Mouse (Mus musculus) hindlimb bud, embryonic 11.5 days (tissue): Measurements from ENCODE around the gene Fgf14.
"Not testable (repeated sequence)": the region's sequence is repeated elsewhere in the genome, so short reads cannot be mapped to it uniquely, and the experiment has no call there.

Source experiments
- DNase-seq: peaks from one replicate; pipeline ENCODE4 v3.0.0-alpha.2; 2012; ENCODE audit warnings: low read depth, low spot score; ENCODE audit errors: extremely low spot score

The Fgf14 gene

DNA sequence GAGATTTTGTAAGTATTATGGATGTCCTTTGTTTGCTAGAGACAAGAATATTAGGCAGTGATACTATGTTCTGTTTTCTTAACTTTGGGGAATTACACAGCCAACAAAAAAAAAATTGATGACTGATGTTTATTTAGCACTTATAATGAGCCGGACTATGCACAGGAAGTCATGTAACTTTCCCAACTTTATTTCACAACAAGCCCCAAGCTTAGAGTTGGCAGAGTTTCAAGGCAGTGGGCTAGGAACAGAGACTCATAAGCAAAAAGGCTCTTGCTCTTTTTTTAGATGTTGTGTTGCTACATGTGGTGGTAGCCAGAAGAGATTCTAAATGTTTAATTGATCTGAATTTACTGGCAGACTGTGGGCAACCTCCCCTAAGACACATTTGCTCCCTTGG is 191.7 kb downstream of the Fgf14 start:
- no peak for DNase-seq

DNA sequence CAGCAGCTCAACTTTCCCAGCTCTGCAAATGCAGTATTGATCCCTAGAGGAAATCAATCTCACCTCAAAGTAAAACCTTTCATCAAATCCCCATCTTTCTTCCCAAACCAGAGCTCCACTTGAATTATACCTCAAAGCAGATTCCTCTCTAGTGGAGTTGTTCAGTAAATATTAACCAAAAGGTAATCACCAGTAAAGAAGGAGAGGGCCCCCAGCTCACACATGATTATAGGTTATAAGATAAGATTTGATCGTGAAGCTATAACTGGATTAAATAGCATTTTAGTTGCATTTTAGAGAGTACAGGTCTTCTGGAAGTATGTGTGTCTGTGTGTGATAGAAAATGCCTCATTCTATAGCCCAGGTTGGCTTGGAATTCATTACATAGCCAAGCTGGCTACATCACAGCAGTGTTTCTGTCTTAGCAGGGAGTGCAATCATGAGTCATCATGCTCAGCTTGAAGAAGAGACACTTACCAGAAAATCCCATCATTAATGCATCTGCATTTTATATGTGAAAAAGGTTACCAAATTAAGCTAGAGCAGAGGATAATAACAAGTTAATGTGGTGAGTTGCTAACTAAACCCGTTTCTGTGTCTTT is 202.8 kb downstream of the Fgf14 start:
- no peak for DNase-seq

DNA sequence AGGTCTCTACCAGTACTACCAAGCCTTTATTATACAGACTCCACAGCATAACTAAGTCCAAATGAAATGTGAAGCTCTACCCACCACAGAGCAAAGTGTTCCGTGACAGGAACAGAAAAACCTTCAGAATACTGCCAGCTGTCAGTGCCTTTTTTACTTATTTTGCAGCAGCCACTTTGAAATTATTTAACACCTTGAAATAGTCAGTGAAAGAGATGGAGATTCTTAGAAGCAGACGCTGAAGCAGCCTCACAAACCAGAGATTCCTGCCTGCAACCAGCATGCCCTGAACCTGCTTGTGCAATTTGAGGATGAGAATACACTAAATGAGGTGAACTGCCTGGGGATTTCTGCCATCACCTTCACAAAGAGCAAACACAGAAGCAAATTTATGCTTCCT is 206.0 kb downstream of the Fgf14 start:
- DNase-seq, result no peak

DNA sequence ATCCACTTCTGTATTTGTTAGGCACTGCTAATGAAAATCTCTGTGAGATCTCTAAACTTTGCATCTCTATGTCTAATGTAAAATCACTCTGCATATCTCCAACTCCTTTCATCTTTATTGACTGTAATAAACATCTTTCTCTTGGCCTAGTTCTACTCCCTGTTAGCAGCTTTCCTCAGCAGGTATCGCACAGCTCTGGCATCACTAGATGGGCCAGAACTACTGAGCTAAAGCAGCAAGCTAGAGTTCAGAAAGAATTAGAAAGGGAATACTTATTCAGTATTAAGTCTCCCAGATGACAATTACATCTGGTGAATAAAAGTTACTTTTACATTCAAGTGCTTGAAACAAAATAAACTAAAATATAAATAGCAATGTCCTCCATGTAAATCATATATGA is 221.8 kb downstream of the Fgf14 start:
- DNase-seq, result no peak

DNA sequence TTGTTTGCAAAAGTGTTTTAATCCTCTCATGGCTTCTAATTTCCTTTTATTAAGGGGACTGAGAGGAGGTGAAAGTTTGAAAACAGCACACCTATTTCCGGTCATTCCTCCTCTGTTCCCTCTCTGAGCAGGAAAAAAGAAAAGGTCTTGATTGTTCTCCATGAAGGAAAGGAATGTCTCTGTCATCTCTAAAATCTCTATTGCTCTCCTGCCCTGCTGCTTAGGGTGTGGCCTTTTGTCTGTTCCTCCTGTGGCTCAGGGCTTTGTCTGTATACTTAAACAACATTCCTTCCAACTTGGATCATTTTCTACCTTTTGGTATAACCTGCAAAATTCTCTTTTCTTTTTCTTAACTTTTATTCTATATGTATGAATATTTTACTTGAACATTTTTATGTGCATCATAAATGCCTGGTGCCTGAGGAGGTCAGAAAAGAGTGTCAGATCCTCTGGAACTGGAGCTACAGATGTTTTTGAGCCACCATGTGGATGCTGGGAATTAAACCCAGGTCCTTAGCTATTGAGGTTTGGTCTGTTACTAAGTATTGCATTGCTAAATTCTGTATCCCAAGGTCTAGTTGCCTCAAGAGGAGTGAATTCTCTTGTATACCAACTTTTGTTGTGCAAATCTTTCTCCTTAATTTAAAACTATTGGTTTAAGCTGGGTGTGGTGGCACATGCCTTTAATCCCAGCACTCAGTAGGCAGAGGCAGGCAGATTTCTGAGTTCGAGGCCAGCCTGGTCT is 230.7 kb downstream of the Fgf14 start:
- DNase-seq, result no peak

DNA sequence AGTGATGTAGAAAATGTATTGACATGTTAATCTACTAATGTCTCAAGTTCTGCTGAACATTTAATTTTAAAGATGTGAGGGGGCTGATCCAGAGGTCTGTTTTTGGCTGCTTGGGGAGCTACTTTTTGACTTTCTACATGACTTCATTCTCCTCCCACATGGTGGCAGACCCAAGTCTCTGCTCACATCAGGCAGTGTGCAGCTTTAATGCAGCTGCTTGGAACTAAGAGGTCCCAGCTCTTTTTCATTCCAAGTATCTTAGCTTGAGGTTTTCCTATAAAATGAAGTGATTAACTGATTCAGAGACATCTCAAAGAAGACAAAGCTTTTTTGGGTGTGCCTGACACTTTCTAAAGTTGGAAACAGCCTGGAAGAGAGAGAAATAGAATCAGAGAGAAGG is 232.1 kb downstream of the Fgf14 start:
- DNase-seq, result no peak

DNA sequence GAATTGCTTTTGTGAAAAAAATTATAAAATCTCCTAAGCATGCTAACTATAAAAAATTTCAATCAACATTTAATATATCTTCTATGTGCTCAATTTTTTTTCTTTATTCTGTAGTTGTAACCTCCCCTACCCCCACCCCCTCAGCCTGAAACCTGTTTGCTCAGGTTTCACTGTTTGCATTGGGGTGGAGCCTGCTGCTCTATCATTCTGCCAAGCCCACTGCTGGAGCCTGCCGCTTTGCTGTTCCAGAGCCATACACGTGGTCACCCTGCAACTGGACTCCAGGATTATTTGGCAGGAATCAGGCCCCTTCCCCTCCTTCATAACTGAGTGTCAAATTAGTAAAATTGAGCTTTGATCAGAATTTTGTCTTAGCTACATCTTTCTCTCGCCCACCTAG is 237.6 kb downstream of the Fgf14 start:
- not testable (repeated sequence) for DNase-seq

DNA sequence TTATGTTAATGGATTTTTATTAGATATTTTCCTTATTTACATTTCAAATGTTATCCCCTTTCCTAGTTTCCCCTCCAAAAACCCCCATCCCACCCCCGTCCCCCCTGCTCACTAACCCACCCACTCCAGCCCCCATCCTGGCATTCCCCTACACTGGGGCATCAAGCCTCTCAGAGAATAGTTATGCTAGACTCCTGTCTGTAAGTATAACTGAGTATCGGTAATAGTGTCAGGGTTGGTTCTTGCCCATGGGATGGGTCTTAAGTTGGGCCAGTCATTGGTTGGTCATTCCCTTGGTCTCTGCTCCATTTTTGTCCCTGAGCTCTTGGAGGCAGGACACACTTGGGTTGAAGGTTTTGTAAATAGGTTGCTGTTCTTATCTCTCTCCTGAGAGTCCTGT is 265.0 kb downstream of the Fgf14 start:
- DNase-seq, result no peak

DNA sequence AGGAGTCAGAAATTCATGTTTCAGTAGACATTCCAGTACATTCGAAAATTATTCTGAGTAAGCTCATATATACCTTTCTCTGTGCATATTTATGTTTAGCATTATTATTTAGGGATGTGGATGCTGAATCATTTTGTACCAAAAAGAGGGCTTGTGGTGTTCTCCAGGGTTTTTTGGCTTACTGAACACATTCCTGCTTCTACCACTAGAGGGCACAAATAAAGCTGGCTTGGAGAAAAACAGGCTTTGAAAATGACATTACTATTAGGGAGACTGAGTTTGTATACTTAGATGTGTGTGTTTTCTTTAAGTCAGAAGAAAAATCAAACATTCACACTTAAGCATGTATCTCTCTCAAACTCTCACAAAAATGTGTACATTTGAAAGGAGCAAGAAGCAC is 266.0 kb downstream of the Fgf14 start:
- DNase-seq, result peak; percentile 24

DNA sequence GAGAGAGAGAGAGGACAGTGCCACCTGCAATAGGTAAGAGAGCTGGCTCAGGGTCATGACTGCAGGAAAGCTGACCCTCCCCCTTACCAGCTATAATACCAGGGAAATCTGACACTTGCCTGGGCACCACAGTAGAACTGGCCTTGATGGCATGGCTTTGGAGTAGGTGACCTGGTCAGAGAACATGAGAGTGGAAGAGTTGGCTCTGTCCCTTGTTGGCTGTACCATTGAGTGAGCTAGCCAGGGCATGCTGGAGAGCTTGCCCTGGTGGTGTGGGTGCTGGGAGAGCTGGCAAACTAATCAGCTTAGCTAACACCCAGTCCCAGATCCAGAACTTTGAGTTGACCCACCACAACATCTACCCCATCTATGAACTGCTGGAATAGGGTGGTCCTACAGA is 348.5 kb downstream of the Fgf14 start:
- no peak for DNase-seq

DNA sequence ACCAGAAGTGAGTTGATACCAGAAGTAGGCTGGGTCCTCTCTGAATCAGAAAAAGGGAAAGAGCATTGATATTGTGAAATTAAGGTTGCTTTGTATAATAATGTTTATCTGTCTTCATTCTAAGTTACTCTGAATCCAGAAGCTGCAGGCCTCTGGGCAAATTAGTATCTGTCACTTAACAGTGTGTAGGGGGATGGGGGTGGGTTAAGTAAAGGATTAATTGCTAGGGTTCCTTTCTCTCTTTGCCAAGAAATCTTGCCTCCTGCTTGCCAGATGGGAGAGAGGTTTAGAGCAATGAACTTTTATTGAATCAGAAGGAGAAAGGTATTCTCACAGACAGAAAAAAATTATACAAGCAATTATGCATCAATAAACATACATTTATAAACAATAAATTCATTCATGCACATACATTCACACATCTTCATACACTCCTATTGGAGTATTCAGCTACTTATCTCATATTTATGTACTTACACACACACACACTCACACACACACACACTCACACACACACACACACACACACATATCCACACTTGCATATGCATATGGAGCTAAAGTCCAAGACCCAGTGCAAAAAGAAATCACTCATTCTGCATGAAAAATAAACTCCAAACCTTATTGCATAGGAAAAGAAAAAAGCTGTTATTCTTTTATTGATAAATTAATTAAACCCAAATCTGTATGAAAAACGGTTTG is 357.8 kb downstream of the Fgf14 start:
- no peak for DNase-seq

DNA sequence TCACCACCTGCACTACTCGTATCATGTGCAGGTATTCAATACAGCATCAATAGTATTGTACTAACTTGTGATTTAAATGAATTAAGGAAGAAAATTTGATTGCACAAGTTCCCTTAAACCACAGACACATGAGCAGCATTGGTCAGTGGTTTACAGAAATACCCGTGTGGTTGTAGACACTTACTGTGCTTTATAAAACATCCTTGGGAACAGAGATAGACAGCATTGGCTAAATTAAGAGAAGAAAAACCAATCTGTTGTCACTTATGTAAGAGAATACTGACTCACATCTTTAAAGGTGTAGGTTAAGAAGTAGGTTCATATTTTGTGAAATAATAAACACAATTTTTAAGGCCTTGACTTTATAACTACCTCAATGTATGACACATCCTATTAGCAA is 361.4 kb downstream of the Fgf14 start:
- no peak for DNase-seq

DNA sequence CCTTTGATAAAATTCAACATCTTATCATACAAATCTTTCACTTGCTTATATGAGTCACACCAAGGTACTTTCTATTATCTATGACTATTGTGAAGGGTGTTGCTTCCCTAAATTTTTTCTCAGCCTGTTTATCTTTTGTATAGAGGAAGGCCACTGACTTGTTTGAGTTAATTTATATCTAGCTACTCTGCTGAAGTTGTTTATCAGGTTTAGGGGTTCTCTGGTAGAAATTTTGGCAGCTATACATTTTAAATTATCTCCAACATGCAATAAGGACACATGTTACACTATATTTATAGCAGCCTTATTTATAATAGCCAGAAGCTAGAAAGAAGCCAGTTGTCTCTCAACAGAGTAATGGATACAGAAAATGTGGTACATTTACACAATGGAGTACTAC is 389.9 kb downstream of the Fgf14 start:
- no peak for DNase-seq

DNA sequence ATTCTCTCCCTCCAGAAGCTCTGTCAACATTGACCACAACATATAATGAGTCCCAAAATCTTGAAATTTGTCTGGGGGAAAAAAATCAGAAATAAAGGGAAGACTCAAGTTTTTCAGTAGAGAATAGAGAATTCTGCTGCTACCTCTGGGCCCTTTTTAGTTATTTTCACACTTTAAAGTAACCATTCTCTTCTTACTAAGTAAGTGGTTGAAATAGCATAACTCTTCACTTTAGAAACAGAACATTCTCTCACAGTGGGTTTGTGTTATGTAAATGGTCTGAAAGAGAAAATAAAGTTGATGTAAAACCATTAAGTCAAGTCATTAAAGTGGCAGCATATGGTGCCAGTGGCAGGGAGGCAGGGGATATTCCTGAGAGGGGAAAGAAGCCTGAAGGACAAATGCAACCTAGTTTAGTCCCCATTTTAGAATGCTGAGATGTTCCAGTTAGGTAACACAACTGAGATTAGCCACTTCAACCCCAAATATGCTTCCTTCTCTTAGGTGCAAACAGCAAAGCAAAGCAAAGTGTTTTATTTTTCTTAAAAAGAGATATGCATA is 398.5 kb downstream of the Fgf14 start:
- no peak for DNase-seq

DNA sequence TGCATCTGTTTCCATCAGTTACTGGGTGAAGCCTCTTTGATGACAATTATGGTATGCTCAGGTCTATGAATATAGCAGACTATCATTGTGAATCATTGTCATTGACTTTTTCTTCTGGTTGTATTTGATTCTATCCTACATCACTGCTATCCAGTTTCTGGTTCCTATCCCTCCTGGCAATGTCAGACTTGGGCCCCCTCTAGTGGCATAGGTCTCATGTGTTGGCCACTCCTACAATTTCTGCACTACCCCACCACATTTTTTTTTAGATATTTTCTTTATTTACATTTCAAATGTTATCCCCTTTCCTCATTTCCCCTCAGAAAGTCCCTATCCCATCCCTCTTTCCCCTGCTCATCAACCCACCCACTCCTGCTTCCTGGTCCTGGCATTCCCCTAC is 409.9 kb downstream of the Fgf14 start:
- DNase-seq, result no peak

DNA sequence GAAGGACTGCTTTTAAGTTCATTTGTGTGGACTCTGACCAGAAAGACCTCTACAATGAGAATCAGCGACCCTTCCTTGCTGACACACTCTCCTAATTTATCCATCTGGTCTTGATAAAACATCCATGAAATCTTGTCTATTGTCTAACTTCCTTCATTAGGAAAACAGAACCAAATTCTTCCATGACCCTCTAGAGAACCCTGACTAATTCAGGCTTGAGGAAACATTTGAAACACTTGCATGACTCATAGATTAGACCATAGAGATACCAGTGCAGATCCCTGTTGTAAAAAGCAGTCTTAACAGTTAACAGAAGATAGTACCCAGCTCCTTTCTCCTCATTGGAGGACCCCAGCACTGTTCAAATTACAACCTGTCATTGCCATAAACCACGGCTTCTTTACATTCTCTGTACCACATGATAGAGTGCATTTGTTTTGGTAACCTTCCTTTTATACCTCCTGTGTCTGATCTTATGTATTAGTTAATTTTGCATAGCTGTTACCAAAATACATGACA is 412.3 kb downstream of the Fgf14 start:
- DNase-seq, result no peak

DNA sequence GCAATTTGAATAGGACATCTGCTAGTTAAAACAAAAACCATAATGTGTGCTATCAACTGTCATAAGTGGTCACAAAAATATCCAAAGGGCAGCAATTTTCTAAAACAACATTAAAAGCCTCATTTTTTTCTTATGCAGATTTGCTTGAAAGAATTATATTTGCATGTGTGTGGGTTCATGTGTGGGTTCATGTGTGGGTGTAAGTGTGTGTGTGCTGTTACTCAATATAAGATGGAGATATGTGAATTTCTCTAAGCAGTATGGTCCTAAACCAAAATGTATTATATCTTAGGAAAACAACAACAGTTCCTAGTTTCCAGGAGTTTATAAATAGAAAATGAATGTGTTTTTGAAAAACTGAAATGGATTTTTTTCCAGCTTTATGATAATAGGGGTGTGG is 413.7 kb downstream of the Fgf14 start:
- no peak for DNase-seq

DNA sequence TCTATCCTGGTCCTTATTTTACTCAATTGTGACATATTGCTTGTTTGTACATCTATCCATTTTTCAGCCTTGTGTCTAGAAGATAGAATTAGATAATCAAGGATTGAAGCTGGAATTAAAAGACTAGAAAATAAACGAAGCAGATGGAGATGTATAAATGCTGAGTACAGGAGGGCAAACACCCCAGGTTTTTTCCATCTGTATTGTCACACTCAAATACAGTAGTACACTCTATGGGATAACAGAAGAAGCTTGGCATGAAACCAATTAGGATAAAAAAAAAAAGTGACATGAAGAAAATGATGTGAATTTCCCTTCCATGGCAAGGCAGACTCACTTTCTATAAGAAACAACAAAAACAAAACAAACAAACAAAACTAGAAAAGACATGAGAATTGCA is 429.4 kb downstream of the Fgf14 start:
- DNase-seq, result no peak

DNA sequence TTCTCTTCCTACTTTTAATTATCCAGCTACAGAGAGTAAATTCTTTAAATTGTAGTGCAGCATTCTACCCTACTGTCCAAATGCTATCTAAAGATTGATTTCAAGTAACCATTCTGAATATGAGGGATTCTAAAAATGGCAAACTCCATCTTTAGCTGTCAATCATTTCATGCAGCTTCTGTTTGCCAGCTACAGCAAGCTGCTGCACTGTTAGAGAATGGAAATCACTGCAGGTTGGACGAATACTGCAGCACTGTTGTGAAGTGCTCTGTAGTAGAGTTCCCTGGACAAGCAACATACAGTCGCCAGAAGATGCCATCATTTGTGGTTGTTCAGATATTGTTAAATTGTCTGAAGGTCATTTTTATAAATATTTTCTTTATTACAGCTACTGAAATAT is 453.5 kb downstream of the Fgf14 start:
- DNase-seq, result no peak

DNA sequence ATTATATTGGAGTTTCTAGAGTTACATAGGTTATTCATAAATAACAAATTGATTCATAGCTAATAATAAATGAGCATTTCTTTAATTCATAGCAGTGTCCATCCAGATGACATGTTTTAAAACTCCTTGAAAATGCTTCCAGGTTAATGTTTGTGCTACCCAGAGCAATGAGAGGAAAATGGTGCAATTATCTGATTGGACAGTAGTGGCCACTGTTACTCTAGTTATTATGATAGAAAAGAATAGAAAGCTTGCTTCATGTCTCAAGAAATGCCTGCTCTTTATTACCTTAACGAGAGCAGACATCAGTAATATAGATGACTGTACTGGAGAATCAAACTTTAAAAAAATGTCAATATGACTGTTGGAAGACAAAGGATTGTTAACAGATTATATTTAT is 454.5 kb downstream of the Fgf14 start:
- DNase-seq, result no peak

DNA sequence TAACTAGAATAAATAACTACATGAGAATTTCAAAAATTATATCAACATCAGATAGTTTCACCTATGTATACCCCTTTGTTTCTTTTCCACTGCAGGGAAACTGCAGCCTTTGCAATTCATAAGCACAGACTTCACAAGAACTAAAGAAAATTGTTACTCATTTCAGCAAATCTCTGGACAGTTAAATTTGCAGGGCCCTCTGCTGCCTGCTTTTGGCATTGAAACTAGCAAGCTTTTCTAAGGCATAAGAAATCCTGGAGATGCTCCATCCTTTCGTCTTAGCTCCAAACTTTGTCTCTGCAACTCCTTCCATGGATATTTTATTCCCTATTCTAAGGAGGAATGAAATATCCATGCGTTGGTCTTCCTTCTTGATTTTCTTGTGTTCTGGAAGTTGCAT is 455.9 kb downstream of the Fgf14 start:
- no peak for DNase-seq

DNA sequence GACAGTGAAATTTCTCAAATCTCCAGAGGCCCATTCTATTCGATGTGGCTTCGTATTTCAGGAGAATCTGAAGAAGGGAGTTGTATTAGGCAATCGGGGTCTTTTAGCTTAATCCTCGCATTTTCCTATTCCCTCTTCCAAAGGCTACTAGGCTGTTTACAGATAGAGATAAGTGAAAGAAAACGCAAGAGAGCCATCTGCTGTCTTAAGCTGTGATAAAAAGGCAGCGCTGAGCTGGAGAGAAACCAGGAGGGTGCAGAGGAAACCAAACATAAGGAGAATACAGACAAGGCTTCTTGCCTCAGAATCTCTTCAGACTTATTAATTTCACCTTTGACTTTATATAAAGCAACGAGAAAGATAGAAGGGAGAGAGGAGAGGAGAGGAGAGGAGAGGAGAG is 481.1 kb downstream of the Fgf14 start:
- no peak for DNase-seq
